Mouse (Mus musculus) intestine, postnatal 0 days (tissue): ENCODE data around the gene Wfs1. TPM values are rescaled to one million over a fixed set of nuclear protein-coding genes. Genes with fewer than 3 reads are reported as not detected.

Experiments
- ATAC-seq: fragments of 200-750 bp; cut with Nextera tagmentation; 2 replicates; pipeline ENCODE4 v1.8.0; 2017; ENCODE audit warnings: mild to moderate bottlenecking, moderate TSS enrichment, moderate library complexity
- H3K27ac ChIP-seq: fragments of 300-500 bp; sonication (generic); 2 replicates; pipeline ENCODE4 v1.5.1; 2014; ENCODE audit warnings: mild to moderate bottlenecking, low read depth, low read length, moderate library complexity
- H3K27me3 ChIP-seq: fragments of 300-500 bp; sonication (generic); replicated peaks from 2 replicates; pipeline ENCODE4 v1.6.1; 2014; ENCODE audit warnings: low read length, mixed read lengths; ENCODE audit not compliant: control insufficient read depth, insufficient read depth
- H3K36me3 ChIP-seq: fragments of 300-500 bp; sonication (generic); 2 replicates; pipeline ENCODE4 v1.6.1; 2014; ENCODE audit warnings: mild to moderate bottlenecking, moderate library complexity; ENCODE audit not compliant: control insufficient read depth, insufficient read depth
- H3K4me1 ChIP-seq: fragments of 300-500 bp; sonication (generic); replicated peaks from 2 replicates; pipeline ENCODE4 v1.6.1; 2014; ENCODE audit warnings: antibody characterized with exemption, low read length, mixed read lengths; ENCODE audit not compliant: control insufficient read depth, insufficient read depth
- H3K4me2 ChIP-seq: fragments of 300-500 bp; sonication (generic); replicated peaks from 2 replicates; pipeline ENCODE4 v1.6.1; 2014; ENCODE audit warnings: low read depth, mild to moderate bottlenecking, moderate library complexity
- H3K4me3 ChIP-seq: fragments of 300-500 bp; sonication (generic); 2 replicates; pipeline ENCODE4 v1.5.1; 2014; ENCODE audit warnings: low read depth, low read length
- H3K9ac ChIP-seq: fragments of 300-500 bp; sonication (generic); 2 replicates; pipeline ENCODE4 v1.6.1; 2014; ENCODE audit warnings: mild to moderate bottlenecking, low read depth, low read length
- H3K9me3 ChIP-seq: fragments of 300-500 bp; sonication (generic); 2 replicates; pipeline ENCODE4 v1.6.1; 2016; ENCODE audit warnings: mixed run types; ENCODE audit not compliant: control insufficient read depth
- CTCF ChIP-seq: sonication (generic); IDR thresholded peaks from 2 replicates; pipeline ENCODE4 v1.5.1; 2016; ENCODE audit warnings: low read depth, mild to moderate bottlenecking, control low read depth, antibody characterized with exemption, moderate library complexity
- WGBS: fragments of 180-500 bp; shearing (Covaris S2); extraction: QIAGEN DNeasy Blood & Tissue Kit; methylation state at CpG from one replicate; pipeline ENCODE4 v1.1.7; 2014; 5-methylcytosine and 5-hydroxymethylcytosine counted together
- polyA plus RNA-seq: library from polyadenylated mRNA; unstranded; fragments of >200 nt; fragmentation: Nextera tagmentation; extraction: Ambion mirVana; gene quantifications from 2 replicates; pipeline ENCODE4 v1.2.1, GENCODE M21; 2015

Gene Wfs1
- polyA plus RNA-seq, 1 experiment from 2014 or later = 12.8 TPM

GRCm38 (mm10) chr5:36989625-36989977 lies 596 bp upstream of the Wfs1 start:
- H3K4me2 ChIP-seq = peak overlapping the region; percentile 96
- no peak overlapping the region for H3K9ac ChIP-seq
- TF ChIP-seq CTCF = no peak
- WGBS = 2% methylated on average over 3 of the region's 3 CpGs
- 0 out of 2 replicates have a peak, but pooled peaks cover 4% of the 10 kb centered on the region for H3K4me1 ChIP-seq
- H3K4me3 ChIP-seq = peak overlapping the region; percentile 79
- no peaks in the 10 kb centered on the region for H3K9me3 ChIP-seq
- peak; percentile 35; the same call in 1 of the 2 replicates for ATAC-seq
- no peaks in the 10 kb centered on the region for H3K36me3 ChIP-seq
- H3K27ac ChIP-seq = peak overlapping the region; percentile 87
- no peaks in the 10 kb centered on the region for H3K27me3 ChIP-seq

DNA sequence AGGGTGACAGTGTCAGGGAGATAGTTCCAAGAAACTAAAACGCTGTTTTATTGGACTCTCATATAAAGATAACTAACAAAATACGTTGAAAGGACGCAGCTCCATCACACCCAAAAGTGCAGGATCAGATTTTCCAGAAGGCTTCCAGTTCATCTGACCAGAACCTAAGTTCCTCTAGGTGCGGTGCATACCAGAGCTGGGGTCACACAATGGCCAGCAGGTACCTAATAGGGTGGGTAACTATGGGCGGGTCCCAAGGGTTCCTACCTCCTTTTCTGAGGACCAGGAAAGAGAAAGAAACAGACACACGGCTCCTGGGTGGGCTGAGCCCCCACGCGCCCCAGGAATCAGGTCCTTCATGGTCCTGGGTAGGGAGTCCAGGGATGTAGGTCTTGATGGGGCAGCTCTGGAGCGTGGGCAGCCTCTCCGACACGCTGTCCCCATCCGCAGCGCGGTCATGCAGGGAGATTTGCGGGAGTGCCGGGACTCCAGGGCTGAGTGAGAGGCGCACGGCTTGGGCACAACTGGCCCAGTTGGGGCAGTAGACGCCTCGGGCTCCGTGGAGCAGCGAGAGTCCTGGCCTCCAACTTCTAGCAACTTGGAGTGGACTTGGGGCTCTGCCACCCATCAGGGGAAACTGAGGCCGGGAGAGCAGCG lies 753 bp downstream of the Wfs1 start:
- peak overlapping the region; percentile 76 for H3K9ac ChIP-seq
- peak overlapping the region; percentile 71 for H3K27ac ChIP-seq
- 0 out of 2 replicates have a peak, but pooled peaks have one; percentile 45 for TF ChIP-seq CTCF
- peak overlapping the region; percentile 96 for H3K4me2 ChIP-seq
- ATAC-seq = no peak
- 5% methylated on average over 24 of the region's 24 CpGs for WGBS
- H3K9me3 ChIP-seq = no peaks in the 10 kb centered on the region
- H3K4me1 ChIP-seq = 0 out of 2 replicates have a peak, but pooled peaks cover 4% of the 10 kb centered on the region
- H3K27me3 ChIP-seq = no peaks in the 10 kb centered on the region
- H3K4me3 ChIP-seq = peak overlapping the region; percentile 79
- no peaks in the 10 kb centered on the region for H3K36me3 ChIP-seq

GRCm38 (mm10) chr5:36986617-36987016 lies 2.4 kb downstream of the Wfs1 start:
- no peak overlapping the region for H3K4me3 ChIP-seq
- no peak overlapping the region for H3K27ac ChIP-seq
- no peaks in the 10 kb centered on the region; the same call in 1 of the 2 replicates for H3K36me3 ChIP-seq
- no peaks in the 10 kb centered on the region for H3K9me3 ChIP-seq
- WGBS = 69% methylated on average over 1 of the region's 1 CpGs
- no peak overlapping the region for H3K9ac ChIP-seq
- TF ChIP-seq CTCF = no peak
- ATAC-seq = no peak
- H3K4me1 ChIP-seq = 0 out of 2 replicates have a peak, but pooled peaks cover 4% of the 10 kb centered on the region
- H3K4me2 ChIP-seq = no peak overlapping the region
- no peaks in the 10 kb centered on the region for H3K27me3 ChIP-seq

GRCm38 (mm10) chr5:36982271-36982670 lies 6.7 kb downstream of the Wfs1 start:
- Histone ChIP-seq H3K9ac (no peak overlapping the region), H3K4me3 (no peak overlapping the region), H3K27ac (no peak overlapping the region), H3K27me3 (no peaks in the 10 kb centered on the region), H3K9me3 (no peaks in the 10 kb centered on the region), H3K4me1 (no peaks in the 10 kb centered on the region), H3K36me3 (peaks cover 13% of the 10 kb centered on the region; the same call in 1 of the 2 replicates), H3K4me2 (no peak overlapping the region)
- no peak for ATAC-seq
- WGBS = 94% methylated on average over 4 of the region's 4 CpGs
- TF ChIP-seq CTCF = no peak

- Histone ChIP-seq H3K27me3 (no peaks in the 10 kb centered on the region), H3K4me3 (no peak overlapping the region), H3K9ac (no peak overlapping the region), H3K4me2 (no peak overlapping the region), H3K36me3 (peaks cover 33% of the 10 kb centered on the region; the same call in 1 of the 2 replicates), H3K4me1 (no peaks in the 10 kb centered on the region), H3K9me3 (no peaks in the 10 kb centered on the region), H3K27ac (0 out of 2 replicates have a peak overlapping the region, but pooled peaks have one; percentile 7)
- WGBS = 61% methylated on average over 7 of the region's 7 CpGs
- TF ChIP-seq CTCF = no peak
- no peak for ATAC-seq
Measured at GRCm38 (mm10) chr5:36979631-36980030, 9.4 kb downstream of the Wfs1 start.

DNA sequence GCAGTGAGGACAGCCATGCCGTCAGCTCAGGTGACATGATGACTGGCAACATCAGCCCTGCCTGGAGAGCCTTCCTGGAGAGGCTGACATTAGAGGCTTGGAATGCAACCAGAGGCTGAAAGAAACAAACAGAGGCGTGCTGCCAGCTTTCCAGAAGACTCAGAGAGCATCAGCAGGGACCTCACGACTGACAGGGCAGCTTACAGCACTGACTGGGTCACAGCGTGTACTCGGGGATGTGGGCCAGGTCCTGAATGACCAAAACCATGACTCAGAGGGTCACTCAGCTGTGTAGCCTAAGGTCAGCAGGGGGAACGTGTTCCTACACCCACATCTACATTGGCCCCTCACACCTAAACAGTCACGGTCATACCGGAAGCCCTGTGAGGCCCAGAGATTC lies 10.0 kb downstream of the Wfs1 start:
- H3K4me3 ChIP-seq = no peak overlapping the region
- no peak for TF ChIP-seq CTCF
- no peak for ATAC-seq
- H3K27ac ChIP-seq = 0 out of 2 replicates have a peak overlapping the region, but pooled peaks have one; percentile 7
- H3K27me3 ChIP-seq = no peaks in the 10 kb centered on the region
- H3K36me3 ChIP-seq = peaks cover 36% of the 10 kb centered on the region; the same call in 1 of the 2 replicates
- 64% methylated on average over 8 of the region's 8 CpGs for WGBS
- H3K9me3 ChIP-seq = no peaks in the 10 kb centered on the region
- H3K9ac ChIP-seq = no peak overlapping the region
- H3K4me1 ChIP-seq = no peaks in the 10 kb centered on the region
- no peak overlapping the region for H3K4me2 ChIP-seq
